Mouse (Mus musculus): ENCODE measurements at regions not wholly inside any gene's neighbourhood (a gene's known extent, or its start where the extent isn't known, plus 50 kb on each side); places are given as distances from the start of the nearest gene placed in this dataset.

DNA sequence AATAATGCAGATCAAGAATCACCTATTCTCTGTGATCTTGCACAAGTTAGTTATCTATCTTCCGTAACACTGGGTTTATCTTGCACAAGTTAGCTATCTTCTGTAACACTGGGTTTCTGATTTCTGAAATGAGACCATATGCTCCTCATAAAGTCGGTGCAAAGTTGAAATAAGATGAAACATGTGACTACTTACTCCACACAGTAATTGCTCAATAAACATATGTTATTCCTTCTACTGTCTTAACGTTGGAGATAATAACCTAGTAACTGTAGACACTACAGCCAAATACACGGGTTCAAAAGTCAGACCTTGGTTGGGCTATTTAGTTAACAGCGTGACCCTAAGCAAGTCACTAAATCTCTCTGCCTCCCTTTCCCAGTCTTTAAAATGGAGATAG lies 65.8 kb upstream of the Atp11b start:
- no peak for ATAC-seq (ENCODE audit: low TSS enrichment)

DNA sequence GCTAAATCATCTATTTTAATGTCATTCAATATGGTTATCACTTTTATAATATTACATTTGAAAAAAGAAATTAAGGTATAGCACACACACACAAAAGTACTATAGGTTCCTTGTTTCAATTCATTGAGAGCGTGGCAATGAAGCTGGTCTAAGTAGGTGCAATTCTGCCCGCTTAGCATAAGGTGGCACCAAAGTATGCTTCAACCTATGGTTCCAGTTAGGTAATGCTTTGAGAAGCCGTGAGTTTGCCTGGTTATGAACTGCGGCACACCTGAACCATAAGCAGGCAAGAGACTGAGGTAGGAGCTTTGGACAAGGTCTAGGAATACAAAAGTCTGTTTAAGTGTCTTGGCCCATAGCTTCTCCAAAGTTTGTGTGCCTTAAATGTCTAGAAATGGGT lies 65.1 kb upstream of the Atp11b start:
- peak; percentile 92 for ATAC-seq (ENCODE audit: low TSS enrichment)

GRCm38 (mm10) chr3:35693039-35693438 lies 60.9 kb upstream of the Atp11b start:
- ATAC-seq (ENCODE audit: low TSS enrichment) = peak; percentile 99

- no peak for ATAC-seq (ENCODE audit: low TSS enrichment)
These were observed 60.4 kb upstream of the Atp11b start for GRCm38 (mm10) chr3:35693551-35693950.

DNA sequence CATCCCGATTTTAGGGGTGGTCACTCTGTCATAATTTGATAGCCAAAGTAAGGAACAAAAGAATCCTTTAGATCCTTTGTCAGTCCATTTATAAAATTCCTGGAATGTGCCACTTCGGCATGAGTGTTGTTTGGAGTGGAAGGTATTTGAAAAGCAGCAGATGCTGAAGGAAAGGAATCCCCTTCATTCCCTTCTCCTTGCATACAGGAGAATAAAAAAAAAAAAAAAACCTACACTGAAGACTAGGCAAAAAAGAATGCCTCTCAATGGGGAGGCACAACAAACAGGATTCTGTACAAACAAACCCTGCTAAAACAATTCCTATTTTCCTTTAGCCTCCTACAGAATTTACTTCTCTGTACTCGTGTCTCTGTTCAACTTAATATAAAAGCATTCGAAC lies 59.7 kb upstream of the Atp11b start:
- ATAC-seq (ENCODE audit: low TSS enrichment) = no peak

DNA sequence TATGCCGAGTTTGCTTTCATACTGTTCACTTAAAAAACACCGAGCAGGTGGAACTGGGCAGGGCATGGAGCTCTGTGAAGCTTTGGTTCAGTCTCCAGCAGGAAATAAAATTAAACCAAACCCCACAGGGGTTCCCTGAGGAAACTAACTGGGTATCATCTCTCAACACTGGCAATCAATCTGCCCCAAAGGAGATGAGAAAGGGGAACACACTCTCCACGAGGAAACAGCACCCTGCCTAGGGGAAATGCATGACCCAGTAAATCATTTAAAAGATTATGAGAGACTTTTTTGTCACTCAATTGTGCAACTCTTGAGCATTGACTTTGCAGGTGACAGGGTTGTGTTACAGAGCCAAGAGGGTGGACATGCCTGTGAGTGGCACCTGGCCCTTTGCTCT lies 58.0 kb upstream of the Atp11b start:
- no peak for ATAC-seq (ENCODE audit: low TSS enrichment)

- no peak for ATAC-seq (ENCODE audit: low TSS enrichment)
These were observed 54.6 kb upstream of the Atp11b start for GRCm38 (mm10) chr3:35699266-35699665.

DNA sequence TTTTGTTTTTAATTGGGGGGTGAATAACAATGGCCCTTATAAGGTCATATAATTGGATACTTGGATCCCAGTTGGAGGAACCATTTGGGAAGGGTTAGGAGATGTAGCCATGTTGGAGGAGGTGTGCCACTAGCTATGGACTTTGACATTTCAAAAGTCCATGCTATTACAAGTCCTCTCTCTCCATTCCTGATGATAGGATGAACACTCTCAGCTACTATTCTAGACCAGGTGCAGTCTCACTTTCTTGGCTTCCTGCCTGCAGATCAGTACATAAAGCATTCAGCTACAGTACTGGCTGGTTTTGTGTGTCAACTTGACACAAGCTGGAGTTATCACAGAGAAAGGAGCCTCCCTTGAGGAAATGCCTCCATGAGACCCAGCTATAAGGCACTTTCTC lies 53.9 kb upstream of the Atp11b start:
- ATAC-seq (ENCODE audit: low TSS enrichment) = no peak

DNA sequence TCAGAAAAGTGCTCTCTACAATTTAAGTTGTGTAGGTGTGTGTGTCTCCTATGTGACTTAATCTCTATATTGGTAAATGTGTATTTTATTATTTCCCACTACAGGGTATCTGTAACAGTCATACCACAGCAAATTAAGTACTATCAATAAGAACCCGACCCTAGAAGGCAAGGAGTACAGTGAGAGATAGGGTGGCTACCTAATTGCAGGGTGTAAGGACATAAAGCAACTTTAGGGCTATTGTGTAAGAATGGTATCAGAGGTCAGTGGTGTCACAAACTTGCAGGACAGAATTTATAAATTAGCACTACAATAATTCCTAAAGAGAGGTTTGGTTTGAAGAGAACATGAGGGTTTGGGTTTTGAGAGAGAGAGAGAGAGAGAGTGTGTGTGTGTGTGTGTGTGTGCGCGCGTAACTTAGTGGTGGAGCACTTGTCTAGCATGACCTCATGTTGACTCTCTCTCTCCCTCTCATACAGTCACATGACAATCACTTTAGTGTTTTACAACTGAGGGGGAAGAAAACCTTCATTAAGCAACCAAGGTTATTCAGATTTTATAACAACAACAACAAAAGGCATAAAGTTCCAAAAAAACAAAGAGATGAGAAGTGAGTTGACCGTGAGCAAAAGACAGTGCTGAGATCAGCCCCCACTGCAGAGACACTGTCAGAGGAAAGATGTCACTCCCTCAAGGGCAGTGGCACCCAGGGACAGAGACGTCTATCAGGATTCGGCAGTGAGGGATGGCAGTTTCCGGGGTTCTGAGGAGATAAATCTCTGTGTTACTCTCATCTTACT lies 50.2 kb upstream of the Atp11b start:
- ATAC-seq (ENCODE audit: low TSS enrichment) = no peak
